Mouse (Mus musculus) adrenal gland, adult (tissue): ENCODE measurements around the gene Ube2i.

Experiments
- DNase-seq, 2 experiments: peaks; one replicate each; pipeline ENCODE4 v3.0.0; 2022 to 2023; ENCODE audit warnings: low spot score in 1 of 2; ENCODE audit not compliant: inconsistent age in 2 of 2

The Ube2i gene

GRCm38 (mm10) chr17:25274571-25275346 lies at the start of gene Ube2i:
Ube2i (minus strand) TSS chr17:25274622.
- DNase-seq: no peak

- DNase-seq: no peak
Measured at GRCm38 (mm10) chr17:25322930-25323329, 48.5 kb upstream of the Ube2i start.

- DNase-seq: no peak
Measured at GRCm38 (mm10) chr17:25320819-25321218, 46.4 kb upstream of the Ube2i start.

- no peak for DNase-seq
Measured at GRCm38 (mm10) chr17:25318354-25318753, 43.9 kb upstream of the Ube2i start, which contains the start of gene Prss29. Prss29 (plus strand) TSS chr17:25318654.

- no peak for DNase-seq
Measured at GRCm38 (mm10) chr17:25308346-25308745, 33.9 kb upstream of the Ube2i start, which contains the start of gene Prss28. Prss28 (plus strand) TSS chr17:25308646.

GRCm38 (mm10) chr17:25298094-25298493 lies 23.7 kb upstream of the Ube2i start, which contains the start of gene Prss34:
Prss34 (plus strand) TSS chr17:25298394.
- no peak for DNase-seq

- DNase-seq: no peak
Measured at GRCm38 (mm10) chr17:25294111-25294510, 19.7 kb upstream of the Ube2i start.

GRCm38 (mm10) chr17:25293495-25293894 lies 19.1 kb upstream of the Ube2i start:
- no peak for DNase-seq

GRCm38 (mm10) chr17:25290411-25290810 lies 16.0 kb upstream of the Ube2i start:
- no peak for DNase-seq

GRCm38 (mm10) chr17:25288842-25289241 lies 14.4 kb upstream of the Ube2i start:
- peak; percentile 45 to 80 for DNase-seq

GRCm38 (mm10) chr17:25285033-25285432 lies 10.6 kb upstream of the Ube2i start:
- peak; percentile 76 to 93 for DNase-seq

- DNase-seq: peak; percentile 66 to 79
Measured at GRCm38 (mm10) chr17:25282133-25282532, 7.7 kb upstream of the Ube2i start.

GRCm38 (mm10) chr17:25275833-25276232 lies 1.4 kb upstream of the Ube2i start:
- DNase-seq: no peak

GRCm38 (mm10) chr17:25273706-25274501 lies 518 bp downstream of the Ube2i start:
- DNase-seq: peak; percentile 95 to 100

GRCm38 (mm10) chr17:25272951-25273705 lies 1.3 kb downstream of the Ube2i start:
- peak; percentile 93 to 99 for DNase-seq

- DNase-seq: peak in 1 of 2 experiments; percentile 43
Measured at GRCm38 (mm10) chr17:25272326-25272725, 2.1 kb downstream of the Ube2i start.

GRCm38 (mm10) chr17:25270795-25271335 lies 3.6 kb downstream of the Ube2i start:
- DNase-seq: no peak

GRCm38 (mm10) chr17:25264453-25264852 lies 10.0 kb downstream of the Ube2i start:
- peak; percentile 73 to 88 for DNase-seq

GRCm38 (mm10) chr17:25257804-25258261 lies 16.6 kb downstream of the Ube2i start:
- no peak for DNase-seq

- peak in 1 of 2 experiments; percentile 50 for DNase-seq
Measured at GRCm38 (mm10) chr17:25256140-25256754, 18.2 kb downstream of the Ube2i start, which contains the start of gene Baiap3. Baiap3 (minus strand) TSS chr17:25256364.
